Mouse (Mus musculus): ENCODE results near the gene Cluap1. TPM values are rescaled to one million over a fixed set of nuclear protein-coding genes. Genes with fewer than 3 reads are reported as not detected.

Cluap1 gene
- polyA plus RNA-seq (2014; fragmentation: Illumina TruSeq; extraction: RNeasy Lipid Tissue Mini Kit (QIAGEN cat#74804); ENCODE audit: low read depth, low replicate concordance) = 19.5 TPM

DNA sequence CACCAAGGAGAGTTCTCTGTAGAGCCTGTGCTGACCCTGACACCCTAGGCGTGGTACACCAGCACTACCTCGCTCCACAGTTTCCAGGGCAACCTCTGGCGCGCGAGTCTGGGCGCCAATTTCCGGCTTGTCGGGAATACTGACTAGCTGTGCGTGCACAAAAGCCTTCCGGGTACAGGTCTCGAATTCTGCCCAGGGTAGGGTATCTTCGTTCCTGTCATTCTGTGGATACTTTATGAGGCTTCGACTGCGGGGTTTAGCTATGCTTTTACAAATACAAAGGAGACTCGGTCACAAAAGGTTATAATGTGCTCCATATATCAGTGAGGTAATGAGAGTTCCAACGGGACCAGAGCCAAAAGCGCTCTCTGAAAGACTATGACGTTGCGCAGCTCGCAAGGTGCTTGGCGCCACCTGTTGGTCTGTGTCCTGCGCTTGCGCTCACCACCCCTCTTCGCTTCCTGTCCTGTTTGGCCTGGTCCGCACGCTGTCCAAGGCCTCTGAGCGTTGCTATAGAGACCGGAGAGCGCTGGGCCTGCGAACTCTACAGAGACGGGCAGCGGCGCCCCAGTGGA is at the start of gene Cluap1, which contains the start of gene 1700037C18Rik:
Gene Cluap1, plus strand, starts transcription at position 265 of the 575 bp plus-strand sequence.
Gene 1700037C18Rik, minus strand, starts transcription at position 153 of the 575 bp plus-strand sequence.

DNA sequence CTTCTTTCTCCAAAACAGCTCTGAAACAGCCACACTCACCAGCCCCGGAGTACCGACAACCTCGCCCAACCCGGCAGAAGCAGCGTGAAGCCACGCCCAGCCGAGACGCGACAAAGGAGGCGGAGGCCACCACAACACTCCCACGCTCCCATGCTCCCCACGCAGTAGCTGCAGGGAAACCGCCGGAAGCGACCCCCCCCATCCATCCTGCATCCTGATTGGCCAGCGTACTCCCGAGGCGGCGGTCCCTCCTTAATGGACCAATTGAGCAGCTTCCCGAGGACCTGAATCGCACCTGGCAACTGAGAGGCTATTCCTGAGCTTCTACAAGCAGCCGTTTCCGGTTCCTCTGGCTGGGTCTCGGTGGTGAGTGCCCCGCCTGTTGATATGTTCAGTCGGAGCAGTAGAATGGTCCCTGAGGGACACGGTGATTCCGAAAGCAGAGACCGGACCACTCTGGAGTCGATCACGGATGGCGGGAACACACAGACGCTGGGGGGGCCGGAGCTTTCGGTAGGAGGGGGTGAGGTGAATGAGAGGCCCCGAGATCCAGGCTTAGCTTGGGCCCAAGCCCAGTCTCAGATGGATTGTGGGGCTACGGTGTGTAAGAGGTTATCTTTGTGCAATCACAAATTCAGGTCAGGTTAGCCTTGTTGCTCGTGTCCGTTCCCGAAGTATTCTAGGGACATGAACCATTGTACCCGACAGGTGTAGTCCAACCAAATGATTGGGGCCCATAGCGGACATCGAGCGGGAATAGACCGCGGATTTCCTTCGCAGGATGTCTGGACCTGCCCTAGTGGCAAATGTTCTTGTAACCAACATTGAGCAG is 36.2 kb upstream of the Cluap1 start, which contains the start of gene Naa60:
Gene Naa60, plus strand, starts transcription at position 160 of the 832 bp plus-strand sequence.

DNA sequence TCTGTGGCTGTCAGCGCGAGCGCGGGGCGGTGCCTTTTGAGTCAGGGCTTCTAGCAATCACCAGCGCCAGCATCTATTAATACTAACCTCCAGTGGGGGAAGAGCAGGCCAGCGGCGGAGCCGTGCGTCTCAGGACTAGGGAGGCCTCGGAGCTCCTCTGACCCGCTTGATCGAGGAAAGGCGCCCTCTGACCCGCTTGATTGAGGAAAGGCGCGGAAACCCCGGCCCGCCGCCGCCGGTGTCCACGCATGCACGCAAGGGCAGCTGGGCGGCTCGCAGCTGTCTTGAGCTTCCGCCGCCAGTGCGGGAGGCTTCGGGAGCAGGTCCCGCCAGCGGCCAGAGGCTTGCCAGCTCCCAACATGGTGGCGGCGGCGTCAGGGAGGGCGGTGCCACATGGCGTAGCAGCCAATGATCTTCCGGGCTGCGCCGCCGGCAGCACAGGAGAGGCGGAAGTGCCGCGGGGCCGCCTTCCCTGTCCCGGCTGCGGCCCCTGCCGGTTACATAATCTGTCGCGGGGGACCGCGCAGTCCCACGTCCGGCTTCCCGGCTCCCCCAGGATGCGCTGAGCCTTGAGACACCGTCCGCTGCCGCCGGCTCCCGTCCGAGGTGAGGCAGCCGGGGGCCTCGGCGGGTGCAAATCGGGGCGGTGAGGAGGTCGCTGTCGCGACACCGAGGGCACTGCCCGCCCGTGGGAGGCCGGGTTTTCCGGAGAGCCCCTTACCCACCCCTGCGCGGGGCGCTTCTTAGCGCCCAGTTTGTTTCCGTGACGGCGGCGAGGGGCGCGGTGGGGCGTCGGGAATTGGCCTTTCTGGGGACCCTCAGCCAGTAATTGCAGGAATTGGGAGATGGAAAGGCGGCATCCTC is 24.2 kb upstream of the Cluap1 start, which contains the start of the genes Zfp597 and Gm20695:
Gene Zfp597, minus strand, starts transcription at position 361 of the 864 bp plus-strand sequence.
Gene Gm20695, plus strand, starts transcription at position 448 of the 864 bp plus-strand sequence.

DNA sequence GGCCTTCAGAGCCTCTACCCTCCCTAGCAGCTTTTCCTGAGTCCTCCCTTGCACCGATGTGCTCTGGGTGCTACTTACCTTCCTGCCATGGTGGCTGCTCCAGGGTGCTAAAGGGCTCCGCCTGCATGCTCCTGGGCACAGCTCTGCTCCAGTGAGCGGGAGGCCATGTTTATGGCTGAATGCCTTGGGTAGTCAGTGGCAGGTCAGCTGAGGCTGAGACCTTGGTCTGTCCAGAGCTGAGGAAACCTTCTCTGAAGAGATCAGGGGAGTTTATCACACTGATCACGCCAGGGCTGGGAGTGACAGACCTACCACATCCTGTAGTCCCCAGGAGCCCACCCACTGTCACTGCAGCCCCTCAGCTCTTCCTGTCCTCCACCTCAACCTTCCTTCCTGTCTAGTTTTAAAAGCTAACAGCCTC is 67.7 kb downstream of the Cluap1 start, which contains the start of gene Nlrc3:
Gene Nlrc3, minus strand, starts transcription at position 382 of the 421 bp plus-strand sequence.

Other genes starting within 250 kb of the Cluap1 start
- gene Mefv, start 190.7 kb upstream of the Cluap1 start, polyA plus RNA-seq (2014; fragmentation: Illumina TruSeq; extraction: RNeasy Lipid Tissue Mini Kit (QIAGEN cat#74804); ENCODE audit: low read depth, low replicate concordance) = 0.91 TPM
- 50.2 TPM for gene Zfp263, start 164.7 kb upstream of the Cluap1 start, polyA plus RNA-seq (2014; fragmentation: Illumina TruSeq; extraction: RNeasy Lipid Tissue Mini Kit (QIAGEN cat#74804); ENCODE audit: low read depth, low replicate concordance)
- not detected for gene Olfr15, start 77.9 kb upstream of the Cluap1 start, polyA plus RNA-seq (2014; fragmentation: Illumina TruSeq; extraction: RNeasy Lipid Tissue Mini Kit (QIAGEN cat#74804); ENCODE audit: low read depth, low replicate concordance)
- 4.1 TPM for gene Zfp174, start 61.5 kb upstream of the Cluap1 start, polyA plus RNA-seq (2014; fragmentation: Illumina TruSeq; extraction: RNeasy Lipid Tissue Mini Kit (QIAGEN cat#74804); ENCODE audit: low read depth, low replicate concordance)
- 132 TPM for gene Naa60, start 36.4 kb upstream of the Cluap1 start, polyA plus RNA-seq (2014; fragmentation: Illumina TruSeq; extraction: RNeasy Lipid Tissue Mini Kit (QIAGEN cat#74804); ENCODE audit: low read depth, low replicate concordance)
- gene Zfp597, start 24.2 kb upstream of the Cluap1 start, polyA plus RNA-seq (2014; fragmentation: Illumina TruSeq; extraction: RNeasy Lipid Tissue Mini Kit (QIAGEN cat#74804); ENCODE audit: low read depth, low replicate concordance) = 17.8 TPM
- 1.3 TPM for gene Gm20695, start 24.2 kb upstream of the Cluap1 start, polyA plus RNA-seq (2014; fragmentation: Illumina TruSeq; extraction: RNeasy Lipid Tissue Mini Kit (QIAGEN cat#74804); ENCODE audit: low read depth, low replicate concordance)
- gene 1700037C18Rik, start 112 bp upstream of the Cluap1 start, polyA plus RNA-seq (2014; fragmentation: Illumina TruSeq; extraction: RNeasy Lipid Tissue Mini Kit (QIAGEN cat#74804); ENCODE audit: low read depth, low replicate concordance) = not detected
- gene Nlrc3, start 67.8 kb downstream of the Cluap1 start, polyA plus RNA-seq (2014; fragmentation: Illumina TruSeq; extraction: RNeasy Lipid Tissue Mini Kit (QIAGEN cat#74804); ENCODE audit: low read depth, low replicate concordance) = 1.4 TPM
- 8.4 TPM for gene Slx4, start 95.0 kb downstream of the Cluap1 start, polyA plus RNA-seq (2014; fragmentation: Illumina TruSeq; extraction: RNeasy Lipid Tissue Mini Kit (QIAGEN cat#74804); ENCODE audit: low read depth, low replicate concordance)
- not detected for gene Dnase1, start 128.1 kb downstream of the Cluap1 start, polyA plus RNA-seq (2014; fragmentation: Illumina TruSeq; extraction: RNeasy Lipid Tissue Mini Kit (QIAGEN cat#74804); ENCODE audit: low read depth, low replicate concordance)
- gene Trap1, start 169.0 kb downstream of the Cluap1 start, polyA plus RNA-seq (2014; fragmentation: Illumina TruSeq; extraction: RNeasy Lipid Tissue Mini Kit (QIAGEN cat#74804); ENCODE audit: low read depth, low replicate concordance) = 29.0 TPM